ENCODE assay signal across 22 mouse cellular contexts in the genomic region with DNA sequence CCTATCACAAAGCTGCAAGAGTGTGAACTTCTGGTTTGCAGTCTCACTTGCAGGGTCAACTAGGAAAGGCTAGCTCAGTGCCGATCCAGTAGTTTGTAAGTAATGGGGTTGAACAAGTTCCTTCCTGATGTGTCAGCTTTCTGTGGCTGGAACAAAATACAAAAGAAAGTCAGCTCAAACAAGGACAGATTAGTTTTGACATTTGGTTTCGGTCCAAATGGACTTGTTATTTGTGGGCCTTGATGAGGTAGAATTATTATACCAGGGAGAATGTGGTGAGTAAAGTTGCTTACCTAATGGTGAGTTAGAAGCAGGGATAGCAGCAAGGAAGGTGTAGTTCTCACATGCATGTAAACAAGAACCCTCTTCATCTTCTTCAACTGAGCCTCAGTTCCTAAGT. TPM values are rescaled to one million over a fixed set of nuclear protein-coding genes. Genes with fewer than 3 reads are reported as not detected.
DNase-seq lines count a peak whose midpoint lies in the region; ATAC-seq and TF ChIP-seq lines count a peak whose summit lies in the region.
"Had no signal": no experiment of that assay in that cellular context is flagged by ENCODE, and none has a peak within 500 bp of the region (broad histone marks: within the 10 kb centered on the region; RNA-seq: fewer than 3 reads in every experiment).

No protein-coding gene starts in this region.

- peaks cover 3% of the 10 kb centered on the region; the same call in 1 of the 2 replicates for H3K4me1 ChIP-seq in liver, adult 2 months (ENCODE audit: control insufficient read depth, insufficient read depth, low read length)
- H3K4me1 ChIP-seq in liver, embryonic 11.5 days (replicated peaks; ENCODE audit: control insufficient read depth, insufficient read depth, low read length), result no peaks in the 10 kb centered on the region
- H3K4me1 ChIP-seq in heart, embryonic 11.5 days (ENCODE audit: control insufficient read depth, insufficient read depth, low read length), result no peaks in the 10 kb centered on the region
- H3K4me1 ChIP-seq: forebrain, embryonic 12.5 days had no signal

- TF ChIP-seq POLR2A in liver, adult 2 months (IDR thresholded peaks at IDR 0.05; ENCODE audit: extremely low read depth, insufficient read depth, low read length), result no peak

- no peak overlapping the region for H3K27ac ChIP-seq in liver, adult 2 months (replicated peaks; ENCODE audit: insufficient read depth, low read depth, low read length)
- no peak overlapping the region for H3K27ac ChIP-seq in liver, embryonic 11.5 days (ENCODE audit: low read depth, low read length)
- no peak overlapping the region for H3K27ac ChIP-seq in heart, embryonic 11.5 days (ENCODE audit: low read depth, low read length)
- H3K27ac ChIP-seq: embryonic facial prominence, embryonic 13.5 days; embryonic facial prominence, embryonic 15.5 days; forebrain, embryonic 10.5 days; forebrain, embryonic 12.5 days had no signal

- H3K4me3 ChIP-seq in liver, adult 2 months (ENCODE audit: insufficient read depth, low read depth, low read length), result no peak overlapping the region
- H3K4me3 ChIP-seq in liver, embryonic 11.5 days (ENCODE audit: low read depth, low read length), result no peak overlapping the region
- H3K4me3 ChIP-seq in heart, embryonic 11.5 days (ENCODE audit: low read depth, low read length), result no peak overlapping the region
- H3K4me3 ChIP-seq: embryonic facial prominence, embryonic 13.5 days; embryonic facial prominence, embryonic 15.5 days; erythroblast, embryonic 14.5 days; forebrain, embryonic 10.5 days; forebrain, embryonic 12.5 days had no signal

- WGBS in liver, adult 2 months, result 79% methylated on average over 2 of the region's 2 CpGs
- 73% methylated on average over 2 of the region's 2 CpGs for WGBS in liver, embryonic 11.5 days
- WGBS in heart, embryonic 11.5 days (ENCODE audit: insufficient replicate concordance), result 66% methylated on average over 2 of the region's 2 CpGs

- no peaks in the 10 kb centered on the region for H3K36me3 ChIP-seq in liver, adult 2 months (ENCODE audit: control insufficient read depth, insufficient read depth, low read length)
- H3K36me3 ChIP-seq in liver, embryonic 11.5 days (ENCODE audit: control insufficient read depth, insufficient read depth, low read length), result no peaks in the 10 kb centered on the region
- H3K36me3 ChIP-seq in heart, embryonic 11.5 days (ENCODE audit: control insufficient read depth, insufficient read depth, low read length), result no peaks in the 10 kb centered on the region
- H3K36me3 ChIP-seq: embryonic facial prominence, embryonic 13.5 days; embryonic facial prominence, embryonic 15.5 days; forebrain, embryonic 10.5 days; forebrain, embryonic 12.5 days had no signal

- no peak for ATAC-seq in liver, embryonic 11.5 days (replicated peaks; ENCODE audit: low FRiP score)
- ATAC-seq in heart, embryonic 11.5 days (replicated peaks; ENCODE audit: insufficient number of reproducible peaks, low FRiP score, low TSS enrichment), result no peak
- ATAC-seq: forebrain, embryonic 14.5 days; forebrain, embryonic 16.5 days had no signal

- H3K27me3 ChIP-seq in liver, adult 2 months (ENCODE audit: control insufficient read depth, insufficient read depth, low read length), result no peaks in the 10 kb centered on the region
- no peaks in the 10 kb centered on the region for H3K27me3 ChIP-seq in liver, embryonic 11.5 days (replicated peaks; ENCODE audit: control insufficient read depth, insufficient read depth, low read length)
- H3K27me3 ChIP-seq in heart, embryonic 11.5 days (ENCODE audit: control insufficient read depth, insufficient read depth, low read length), result no peaks in the 10 kb centered on the region
- H3K27me3 ChIP-seq: embryonic facial prominence, embryonic 13.5 days; embryonic facial prominence, embryonic 15.5 days; forebrain, embryonic 12.5 days had no signal

- no peak for TF ChIP-seq CTCF in liver, adult 2 months (IDR thresholded peaks at IDR 0.05; ENCODE audit: low read depth, low read length)

- H3K9ac ChIP-seq in liver, adult 2 months (ENCODE audit: low read depth, low read length), result no peak overlapping the region
- no peak overlapping the region for H3K9ac ChIP-seq in liver, embryonic 11.5 days (ENCODE audit: low read depth, low read length)
- no peak overlapping the region for H3K9ac ChIP-seq in heart, embryonic 11.5 days (ENCODE audit: low read depth, low read length)
- H3K9ac ChIP-seq: embryonic facial prominence, embryonic 13.5 days; embryonic facial prominence, embryonic 15.5 days; forebrain, embryonic 12.5 days had no signal

- H3K4me2 ChIP-seq in liver, embryonic 11.5 days, result no peak overlapping the region
- no peak overlapping the region for H3K4me2 ChIP-seq in heart, embryonic 11.5 days
- H3K4me2 ChIP-seq: embryonic facial prominence, embryonic 13.5 days; embryonic facial prominence, embryonic 15.5 days; forebrain, embryonic 12.5 days had no signal

- H3K9me3 ChIP-seq in liver, embryonic 11.5 days (ENCODE audit: control insufficient read depth, low read length), result no peaks in the 10 kb centered on the region
- H3K9me3 ChIP-seq in heart, embryonic 11.5 days (replicated peaks; ENCODE audit: control insufficient read depth, low read length), result no peaks in the 10 kb centered on the region
- H3K9me3 ChIP-seq: embryonic facial prominence, embryonic 13.5 days; embryonic facial prominence, embryonic 15.5 days; forebrain, embryonic 10.5 days; forebrain, embryonic 12.5 days had no signal

- DNase-seq in adrenal gland, adult 2 months, result peak; percentile 11
- no peak for DNase-seq in adrenal gland, postnatal 10 days
- DNase-seq in liver, adult 2 months (ENCODE audit: extremely low read depth, low read depth, low spot score), result peak; percentile 30
- DNase-seq in liver, embryonic 11.5 days (ENCODE audit: low spot score), result no peak
- peak; percentile 91 for DNase-seq in Muller cell, postnatal 12 days (ENCODE audit: inconsistent ontology term)
- DNase-seq: adrenal gland, adult 8-10 months; adrenal gland, postnatal 25 days; cerebellum, adult 11 months; cerebellum, adult 18-20 months; cerebellum, adult 8-10 months; cerebellum, adult 9-11 months; cerebellum, postnatal 14 days; cerebellum, postnatal 36 days; embryo, embryonic 11 days had no signal

- H3K79me2 ChIP-seq in liver, adult 2 months (ENCODE audit: control insufficient read depth, insufficient read depth, low read length), result no peaks in the 10 kb centered on the region

RNA-seq across cellular contexts. Expression of gene Ctsc, which starts 44.5 kb away (rescaled TPM):
- 10 to 100 TPM; 30.4 to 36.4 TPM for total RNA-seq in adrenal gland, adult 2 months (2021)
- 45.6 and 63.0 TPM in 2 replicates for polyA plus RNA-seq in adrenal gland, adult 2 months (2012; rRNA removed)
- total RNA-seq in adrenal gland, postnatal 10 days (2021), result 10 to 100 TPM; 23.7 to 24.1 TPM
- total RNA-seq in liver, adult 2 months (2014; rRNA removed), result 124 and 131 TPM in 2 replicates
- polyA plus RNA-seq in liver, adult 2 months (2012; rRNA removed), result 83.6 and 93.6 TPM in 2 replicates
- polyA plus RNA-seq in liver, embryonic 11.5 days (2014; fragmentation: Nextera tagmentation; extraction: Ambion mirVana), result 63.9 and 67.3 TPM in 2 replicates
- 29.3 and 30.1 TPM in 2 replicates for polyA plus RNA-seq in heart, embryonic 11.5 days (2014; fragmentation: Nextera tagmentation; extraction: Ambion mirVana)

Comparison
In these comparisons a context has a peak if more than half of its experiments do, and no peak if none do; other contexts are left out.
1. DNase-seq: peak in adrenal gland, adult 2 months (single experiment), liver, adult 2 months (single experiment) and Muller cell, postnatal 12 days (single experiment); none in adrenal gland, postnatal 10 days (single experiment) and liver, embryonic 11.5 days (single experiment).